Comparison of ENCODE assay signal across 9 mouse cellular contexts in genomic region chr7:67910947-67911346, GRCm38 (mm10). TPM values are rescaled to one million over a fixed set of nuclear protein-coding genes. Genes with fewer than 3 reads are reported as not detected.
DNase-seq lines count a peak whose midpoint lies in the region; ATAC-seq and TF ChIP-seq lines count a peak whose summit lies in the region.
"Had no signal": no experiment of that assay in that cellular context is flagged by ENCODE, and none has a peak within 500 bp of the region (broad histone marks: within the 10 kb centered on the region; RNA-seq: fewer than 3 reads in every experiment).

No protein-coding gene starts in this region.

- H3K4me3 ChIP-seq in gastrocnemius, adult 2 months, result no peak overlapping the region
- H3K4me3 ChIP-seq in hindbrain, embryonic 13.5 days, result 0 out of 2 replicates have a peak overlapping the region, but pooled peaks have one; percentile 12
- peak overlapping the region; percentile 9; the same call in 1 of the 2 replicates for H3K4me3 ChIP-seq in midbrain, embryonic 10.5 days

- intact Hi-C loops in gastrocnemius, postnatal 14 days (cut with DNase I; ENCODE audit: low total_unique reads), result no loop called here
- intact Hi-C loops in gastrocnemius, adult 2 months (cut with DNase I), result no loop called here

- H3K9ac ChIP-seq in hindbrain, embryonic 13.5 days, result no peak overlapping the region

- peak; percentile 28 for DNase-seq in gastrocnemius, postnatal 14 days
- DNase-seq in gastrocnemius, adult 2 months, result no peak
- peak; percentile 65 for DNase-seq in embryo, embryonic 10.5 days (ENCODE audit: low spot score)
- DNase-seq in midbrain, embryonic 10.5 days (ENCODE audit: low spot score), result peak; percentile 27
- no peak for DNase-seq in right cerebral cortex, adult 2 months (ENCODE audit: low spot score in 2 of 2)
- DNase-seq in cerebellum, adult 9-11 months, result no peak
- no peak for DNase-seq in MN1 (ENCODE audit: low spot score)
- DNase-seq: thymus, postnatal 14 days had no signal

- H3K4me1 ChIP-seq in hindbrain, embryonic 13.5 days (replicated peaks), result peaks cover 7% of the 10 kb centered on the region; the same call in 1 of the 2 replicates
- peaks cover 16% of the 10 kb centered on the region for H3K4me1 ChIP-seq in midbrain, embryonic 10.5 days

- no peak overlapping the region for H3K27ac ChIP-seq in gastrocnemius, adult 2 months
- H3K27ac ChIP-seq in hindbrain, embryonic 13.5 days, result no peak overlapping the region
- H3K27ac ChIP-seq in midbrain, embryonic 10.5 days (replicated peaks), result peak overlapping the region; percentile 78

- no peaks in the 10 kb centered on the region for H3K9me3 ChIP-seq in hindbrain, embryonic 13.5 days
- no peaks in the 10 kb centered on the region for H3K9me3 ChIP-seq in midbrain, embryonic 10.5 days (replicated peaks)

- H3K4me2 ChIP-seq in hindbrain, embryonic 13.5 days, result peak overlapping the region; percentile 37

- no peak for ATAC-seq in hindbrain, embryonic 13.5 days (ENCODE audit: low FRiP score)

- TF ChIP-seq CTCF in gastrocnemius, adult 2 months (IDR thresholded peaks at IDR 0.05), result no peak

- H3K27me3 ChIP-seq in hindbrain, embryonic 13.5 days, result no peaks in the 10 kb centered on the region
- no peaks in the 10 kb centered on the region for H3K27me3 ChIP-seq in midbrain, embryonic 10.5 days (ENCODE audit: low read depth, poor library complexity, severe bottlenecking)

- no peaks in the 10 kb centered on the region for H3K36me3 ChIP-seq in hindbrain, embryonic 13.5 days
- no peaks in the 10 kb centered on the region for H3K36me3 ChIP-seq in midbrain, embryonic 10.5 days

- 26% methylated on average over 3 of the region's 3 CpGs for WGBS in hindbrain, embryonic 13.5 days
- 35% methylated on average over 3 of the region's 3 CpGs for WGBS in midbrain, embryonic 10.5 days

RNA-seq across cellular contexts. Expression of gene Igf1r, which starts 41.7 kb away (rescaled TPM):
- 10 to 100 TPM; 13.1 to 14.0 TPM for total RNA-seq in gastrocnemius, postnatal 14 days (2021)
- 1 to 10 TPM; 8.0 to 8.3 TPM for total RNA-seq in gastrocnemius, adult 2 months (2021)
- polyA plus RNA-seq in hindbrain, embryonic 13.5 days (2015; fragmentation: Nextera tagmentation; extraction: Ambion mirVana), result 24.9 and 26.8 TPM in 2 replicates
- polyA plus RNA-seq in midbrain, embryonic 10.5 days (2016; fragmentation: Nextera tagmentation; extraction: Ambion mirVana), result 17.0 and 21.6 TPM in 2 replicates

Comparison
In these comparisons a context has a peak if more than half of its experiments do, and no peak if none do; other contexts are left out.
1. DNase-seq: peak in gastrocnemius, postnatal 14 days (single experiment), embryo, embryonic 10.5 days (single experiment) and midbrain, embryonic 10.5 days (single experiment); none in gastrocnemius, adult 2 months (single experiment), right cerebral cortex, adult 2 months (0 of 2), cerebellum, adult 9-11 months (single experiment) and MN1 (single experiment).